Mouse (Mus musculus) ES-E14 (cell line): ENCODE data around the gene Rbm19.

Experiments used
- CHD2 ChIP-seq: IDR thresholded peaks from 2 replicates; pipeline ENCODE4 v1.6.1; 2014; ENCODE audit warnings: mild to moderate bottlenecking, low read depth, low read length, inconsistent platforms
- HCFC1 ChIP-seq: IDR thresholded peaks from 2 replicates; pipeline ENCODE4 v1.6.1; 2012; ENCODE audit warnings: low read length, inconsistent platforms, borderline replicate concordance; ENCODE audit not compliant: insufficient read depth
- MAFK ChIP-seq: IDR thresholded peaks from 2 replicates; pipeline ENCODE4 v1.6.1; 2014; ENCODE audit warnings: mild to moderate bottlenecking, low read depth, low read length, inconsistent platforms; ENCODE audit not compliant: insufficient read depth
- ZC3H11A ChIP-seq: IDR thresholded peaks from 2 replicates; pipeline ENCODE4 v1.6.1; 2012; ENCODE audit warnings: low read depth, mild to moderate bottlenecking, inconsistent platforms, low read length, borderline replicate concordance

GRCm38 (mm10) chr5:120175217-120175616 is 59.0 kb downstream of the Rbm19 start:
- TF ChIP-seq ZC3H11A, result no peak
- TF ChIP-seq CHD2, result no peak
- TF ChIP-seq MAFK, result no peak
- TF ChIP-seq HCFC1, result no peak
